Mouse (Mus musculus): ENCODE data around the gene Zswim3.

GRCm38 (mm10) chr2:164783926-164784581 lies 20.8 kb upstream of the Zswim3 start:
- peak; percentile 44; the same call in 1 of the 2 replicates for TF ChIP-seq CTCF (IDR thresholded peaks at IDR 0.05; ENCODE audit: low read depth)
- no peak for TF ChIP-seq EP300 (IDR thresholded peaks at IDR 0.05; ENCODE audit: low read depth)
